Mouse (Mus musculus) adipocyte (in vitro differentiated cells): ENCODE measurements around the gene Smoc1.

ENCODE experiments used
- DNase-seq: peaks from one replicate; pipeline ENCODE4 v3.0.0-alpha.2; 2016; ENCODE audit warnings: low spot score

The Smoc1 gene

DNA sequence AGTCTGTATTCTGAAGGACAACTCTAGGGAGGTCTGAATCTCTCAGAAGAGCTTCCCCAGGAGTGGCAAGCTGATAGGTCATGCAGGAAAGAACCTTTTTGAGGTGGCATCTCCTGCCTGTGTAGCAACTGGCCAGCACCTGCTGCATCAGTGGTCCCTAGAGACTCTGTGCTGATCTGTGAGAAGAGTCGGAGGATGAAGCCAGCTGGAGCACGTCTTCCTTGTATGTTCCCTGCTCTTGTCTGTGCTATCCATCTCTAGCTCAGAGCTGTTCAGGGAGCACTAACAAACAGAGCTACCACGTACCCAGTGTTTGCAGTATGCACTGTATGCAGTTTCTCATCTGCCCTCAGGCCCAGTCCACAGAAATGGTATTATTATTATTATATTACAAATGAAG is 54.4 kb downstream of the Smoc1 start:
- DNase-seq: no peak

DNA sequence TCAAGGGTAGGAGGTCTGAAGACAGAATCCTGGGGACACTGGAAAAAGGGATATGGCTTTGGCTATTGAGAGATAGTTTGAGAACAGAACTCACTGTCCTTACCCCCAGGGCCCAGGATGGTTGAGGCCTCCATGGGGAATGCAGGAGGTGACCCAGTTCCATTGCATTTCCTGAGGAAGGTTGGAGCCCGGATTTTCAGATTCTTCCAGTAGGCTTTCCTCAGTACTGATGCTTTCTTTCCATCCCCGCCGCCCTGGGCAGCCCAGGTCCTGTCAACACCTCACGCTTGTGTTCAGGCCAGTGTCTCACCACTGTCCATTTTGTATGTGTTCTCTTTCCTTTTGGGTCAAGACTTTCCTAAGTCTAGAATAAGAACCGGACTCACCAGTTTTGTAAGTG is 56.5 kb downstream of the Smoc1 start:
- no peak for DNase-seq

DNA sequence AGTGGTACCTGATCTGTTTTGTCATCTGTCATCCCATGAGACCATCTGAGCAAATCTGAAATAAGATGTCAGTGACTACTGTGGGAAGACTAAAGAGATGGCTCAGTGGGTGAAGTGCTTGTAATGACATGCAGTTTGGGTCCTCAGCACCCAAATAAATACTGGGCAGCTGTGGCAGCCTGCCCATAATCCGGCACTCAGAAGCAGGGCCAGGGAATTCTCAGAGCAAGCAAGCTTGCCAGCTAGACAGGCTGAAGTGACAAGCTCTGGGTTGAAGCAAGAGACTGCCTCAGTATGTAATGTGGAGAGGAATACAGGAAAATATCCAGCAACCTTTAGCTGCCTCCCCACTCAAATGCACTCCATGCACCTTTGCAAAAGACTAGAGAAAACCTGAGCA is 58.6 kb downstream of the Smoc1 start:
- DNase-seq: peak; percentile 38

DNA sequence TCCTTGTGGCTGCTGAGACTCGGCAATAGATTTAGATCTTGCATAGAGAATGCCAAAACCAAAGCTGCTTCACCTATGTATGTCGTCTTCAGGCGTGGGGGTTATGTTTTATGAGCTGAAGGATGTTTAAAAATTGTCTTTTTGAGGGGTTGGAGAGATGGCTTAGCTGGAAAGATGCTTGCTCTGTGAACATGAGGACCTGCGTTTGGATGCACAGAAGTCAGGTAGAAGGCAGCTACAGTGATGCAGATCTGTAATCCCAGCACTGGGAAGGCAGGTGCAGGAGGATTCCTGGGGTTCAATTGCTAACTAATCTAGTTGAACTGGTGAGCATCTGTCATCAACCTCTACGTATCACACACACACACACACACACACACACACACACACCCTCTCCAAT is 61.5 kb downstream of the Smoc1 start:
- DNase-seq: no peak

GRCm38 (mm10) chr12:81091641-81092040 is 65.0 kb downstream of the Smoc1 start:
- no peak for DNase-seq

DNA sequence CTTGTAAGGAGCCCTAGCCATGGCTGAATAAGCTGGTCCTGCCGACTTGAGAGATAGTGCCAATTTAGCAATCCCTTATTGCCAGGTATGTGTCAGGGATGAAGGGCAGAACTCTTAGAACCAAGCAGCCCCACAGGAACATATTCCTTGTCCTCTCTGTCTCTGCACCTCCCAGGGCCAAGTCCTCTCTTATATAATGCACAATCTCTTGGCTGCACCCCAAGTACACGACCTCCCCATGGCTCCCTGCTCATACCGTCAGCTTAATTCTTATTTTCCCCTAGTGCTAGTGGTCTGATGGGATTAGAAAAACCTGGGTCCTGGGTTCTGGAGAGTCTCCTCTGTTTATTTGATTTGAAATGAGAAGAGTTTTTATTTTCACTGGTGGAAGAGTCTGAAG is 66.0 kb downstream of the Smoc1 start:
- no peak for DNase-seq

- DNase-seq: no peak
These were observed 66.6 kb downstream of the Smoc1 start for GRCm38 (mm10) chr12:81093211-81093610.

DNA sequence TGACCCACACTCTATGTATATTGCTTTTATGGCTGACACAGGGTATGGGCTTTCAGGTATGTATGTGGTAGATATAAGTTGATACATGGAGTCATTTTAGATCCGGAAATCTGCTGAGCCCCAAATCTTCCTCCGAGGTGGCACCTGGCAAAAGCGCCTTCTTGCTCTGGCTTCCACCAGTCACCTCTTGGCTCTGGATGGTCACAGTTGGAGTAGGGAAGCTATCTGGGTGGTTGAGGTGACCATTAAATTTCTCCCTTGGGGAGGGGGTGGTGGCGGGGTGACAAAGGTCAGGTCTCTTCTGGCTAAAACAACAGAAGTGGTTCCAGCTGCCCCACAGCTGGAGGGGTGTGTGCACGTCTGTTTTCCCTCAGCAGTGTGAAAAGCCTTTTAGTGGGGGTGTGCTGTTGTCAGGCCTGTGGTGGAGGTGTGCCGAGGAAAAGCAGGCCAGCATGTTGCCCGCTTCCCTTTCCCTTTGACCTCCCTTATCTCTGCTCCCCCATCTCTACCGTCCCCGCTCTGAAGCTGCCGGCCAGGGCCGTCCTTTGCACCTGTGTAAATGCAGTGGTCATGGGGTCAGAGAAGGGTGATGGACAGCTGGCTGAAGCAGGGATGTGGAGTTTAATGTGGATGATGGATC is 68.3 kb downstream of the Smoc1 start:
- DNase-seq: no peak

GRCm38 (mm10) chr12:81097267-81097666 is 70.7 kb downstream of the Smoc1 start:
- DNase-seq: no peak

DNA sequence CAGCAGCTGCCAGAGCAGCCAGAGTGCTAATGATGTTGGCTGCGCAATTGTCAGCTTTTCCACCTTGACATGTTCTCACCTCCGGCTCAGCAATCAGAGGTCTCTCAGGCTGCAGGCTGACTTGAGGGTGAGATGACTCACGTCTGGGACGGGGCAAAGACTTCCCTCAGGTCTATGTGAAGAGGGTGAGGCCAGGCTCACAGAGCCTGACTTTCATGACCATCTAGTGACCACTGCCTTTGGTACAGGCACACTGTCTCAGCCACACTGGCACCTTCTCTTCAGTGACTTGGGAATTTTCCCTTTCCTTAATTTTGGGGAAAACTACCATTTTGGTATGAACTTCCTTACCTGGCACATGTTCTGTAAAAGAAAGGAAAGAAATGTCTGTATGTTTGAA is 71.1 kb downstream of the Smoc1 start:
- DNase-seq: no peak

GRCm38 (mm10) chr12:81099161-81099560 is 72.6 kb downstream of the Smoc1 start:
- no peak for DNase-seq

DNA sequence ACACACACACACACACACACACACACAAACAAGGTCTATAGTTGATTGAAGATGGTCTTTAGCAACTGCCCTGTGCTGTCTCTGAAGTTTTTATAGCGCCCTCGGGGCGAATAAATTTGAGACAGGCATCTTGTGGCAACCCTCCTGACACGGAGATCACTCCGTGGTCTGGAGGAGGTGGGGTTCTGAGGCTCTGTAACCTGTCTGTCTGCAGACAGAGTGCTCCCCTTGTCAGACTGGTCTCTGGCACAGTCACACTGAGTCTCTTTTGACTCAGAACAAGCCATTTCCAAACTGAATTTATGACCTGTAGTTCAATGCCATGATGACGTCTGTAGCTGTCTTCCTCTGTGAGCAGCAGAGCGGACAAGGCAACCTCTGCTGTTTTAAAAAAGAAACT is 75.1 kb downstream of the Smoc1 start:
- no peak for DNase-seq

- no peak for DNase-seq
These were observed 77.9 kb downstream of the Smoc1 start for GRCm38 (mm10) chr12:81104546-81104945.

- peak; percentile 35 for DNase-seq
These were observed 79.4 kb downstream of the Smoc1 start for GRCm38 (mm10) chr12:81105721-81106633.

- DNase-seq: no peak
These were observed 80.9 kb downstream of the Smoc1 start for GRCm38 (mm10) chr12:81107278-81108100.

GRCm38 (mm10) chr12:81108600-81109011 is 82.0 kb downstream of the Smoc1 start:
- DNase-seq: peak; percentile 50

- peak; percentile 50 for DNase-seq
These were observed 83.4 kb downstream of the Smoc1 start for GRCm38 (mm10) chr12:81110006-81110405.

- peak; percentile 72 for DNase-seq
These were observed 85.7 kb downstream of the Smoc1 start for GRCm38 (mm10) chr12:81112321-81112720.

- no peak for DNase-seq
These were observed 93.7 kb downstream of the Smoc1 start for GRCm38 (mm10) chr12:81120301-81120700.

GRCm38 (mm10) chr12:81123793-81124192 is 97.2 kb downstream of the Smoc1 start:
- DNase-seq: no peak

DNA sequence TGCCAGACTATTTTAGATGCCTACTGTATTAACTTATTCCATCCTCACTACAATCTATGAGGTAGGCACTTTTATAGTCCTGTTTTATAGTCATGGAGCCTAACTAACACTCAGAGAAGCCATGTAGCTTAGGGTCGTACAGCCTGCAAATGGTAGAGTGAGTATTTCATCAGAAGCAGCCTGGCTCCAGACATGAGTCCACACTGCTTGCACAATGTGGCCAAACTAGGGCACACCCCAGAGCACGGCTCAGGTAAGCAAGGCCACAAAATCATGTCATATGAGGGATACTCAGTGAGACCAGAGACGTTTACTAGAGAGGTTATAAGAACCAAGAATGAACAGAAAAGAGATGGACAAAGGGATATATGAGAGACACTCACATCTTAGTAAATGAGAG is 100.2 kb downstream of the Smoc1 start:
- no peak for DNase-seq

DNA sequence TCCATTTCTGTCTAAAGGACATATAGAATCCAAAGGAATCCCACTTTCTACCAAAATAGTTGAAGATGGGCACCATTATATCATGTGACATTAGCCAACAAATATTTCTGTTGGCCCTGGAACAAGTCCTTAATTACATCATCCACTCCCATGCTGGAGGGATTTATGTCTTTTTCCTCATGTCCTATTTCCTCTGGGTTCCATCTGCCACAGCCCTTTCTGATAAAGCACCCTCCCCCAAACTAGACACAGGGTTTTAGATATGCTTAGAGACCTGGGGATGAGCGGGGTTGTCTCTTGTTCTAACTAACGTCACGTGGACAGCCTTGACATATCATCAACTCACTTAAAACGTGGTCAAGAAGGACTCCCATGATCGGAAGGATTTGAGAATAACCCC is 102.1 kb downstream of the Smoc1 start:
- DNase-seq: no peak

DNA sequence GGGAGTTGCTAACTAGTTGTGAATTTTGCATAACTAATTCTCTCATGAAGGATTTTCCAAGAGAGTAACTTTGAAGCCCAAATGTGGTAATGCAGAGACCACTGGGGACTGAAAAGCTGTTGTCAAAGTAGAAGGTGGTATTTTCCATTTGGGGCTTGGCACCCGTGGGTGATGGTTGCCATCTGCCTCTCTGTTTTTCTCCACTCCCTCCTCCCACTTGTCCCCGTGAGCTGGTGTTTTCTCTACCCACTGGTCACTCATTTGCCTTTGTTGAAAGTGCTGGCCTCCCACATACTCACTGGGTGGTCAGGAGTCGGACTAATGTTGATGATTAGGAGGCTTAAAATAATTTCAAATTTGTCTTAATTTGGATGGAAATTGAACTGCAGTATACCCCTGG is 104.1 kb downstream of the Smoc1 start:
- DNase-seq: no peak
